Mouse (Mus musculus) myocyte (in vitro differentiated cells): ENCODE data around the gene P2rx1. TPM values are rescaled to one million over a fixed set of nuclear protein-coding genes. Genes with fewer than 3 reads are reported as not detected.

Experiments
- H3K27me3 ChIP-seq: one replicate; pipeline ENCODE4 v1.6.1; 2011; ENCODE audit not compliant: control insufficient read depth, insufficient read depth, insufficient read length
- H3K36me3 ChIP-seq: one replicate; pipeline ENCODE4 v1.6.1; 2011; ENCODE audit not compliant: control insufficient read depth, insufficient read depth
- H3K4me2 ChIP-seq: one replicate; pipeline ENCODE4 v1.6.1; 2011; ENCODE audit warnings: low read depth, control low read depth
- H3K4me3 ChIP-seq: one replicate; pipeline ENCODE4 v1.5.1; 2011; ENCODE audit warnings: mild to moderate bottlenecking, control low read depth, moderate library complexity
- H3K79me2 ChIP-seq: one replicate; pipeline ENCODE4 v1.6.1; 2011; ENCODE audit not compliant: control insufficient read depth, insufficient read depth
- H3ac ChIP-seq: one replicate; pipeline ENCODE4 v1.6.1; 2011; ENCODE audit not compliant: control insufficient read depth, insufficient read length
- CEBPB ChIP-seq: IDR thresholded peaks from 2 replicates; pipeline ENCODE4 v1.6.1; 2011; ENCODE audit warnings: mild to moderate bottlenecking, moderate library complexity; ENCODE audit not compliant: poor library complexity, insufficient read depth, severe bottlenecking
- E2F4 ChIP-seq: IDR thresholded peaks from one replicate; pipeline ENCODE4 v1.6.1; 2011; ENCODE audit warnings: mild to moderate bottlenecking, control low read depth, moderate library complexity; ENCODE audit not compliant: insufficient read depth
- MAX ChIP-seq: IDR thresholded peaks from one replicate; pipeline ENCODE4 v1.6.1; 2011; ENCODE audit warnings: low read depth, mild to moderate bottlenecking, control low read depth
- MYOD1 ChIP-seq, 3 experiments: IDR thresholded peaks; one replicate each; pipeline ENCODE4 v1.6.1; 2011; ENCODE audit warnings: control low read depth in 2 of 3, low read depth in 2 of 3, mild to moderate bottlenecking in 2 of 3, moderate library complexity in 1 of 3; ENCODE audit not compliant: insufficient read length in 2 of 3, control insufficient read depth in 1 of 3
- MYOG ChIP-seq, 3 experiments: IDR thresholded peaks; one replicate each; pipeline ENCODE4 v1.6.1; 2011; ENCODE audit warnings: control low read depth in 2 of 3, low read depth in 2 of 3, mild to moderate bottlenecking in 2 of 3; ENCODE audit not compliant: insufficient read length in 2 of 3, control insufficient read depth in 1 of 3, insufficient read depth in 1 of 3
- POLR2A ChIP-seq: IDR thresholded peaks from one replicate; pipeline ENCODE4 v1.6.1; 2011; ENCODE audit warnings: low read depth, mild to moderate bottlenecking, control low read depth, moderate library complexity; ENCODE audit not compliant: insufficient read length
- POLR2AphosphoS2 ChIP-seq: IDR thresholded peaks from one replicate; pipeline ENCODE4 v1.6.1; 2011; ENCODE audit warnings: low read depth, control low read depth; ENCODE audit not compliant: insufficient read length
- REST ChIP-seq: IDR thresholded peaks from one replicate; pipeline ENCODE4 v1.6.1; 2011; ENCODE audit warnings: mild to moderate bottlenecking, control low read depth, moderate library complexity; ENCODE audit not compliant: insufficient read depth, insufficient read length
- SRF ChIP-seq: IDR thresholded peaks from one replicate; pipeline ENCODE4 v1.6.1; 2011; ENCODE audit warnings: low read depth; ENCODE audit not compliant: control insufficient read depth, insufficient read length
- TCF12 ChIP-seq: IDR thresholded peaks from one replicate; pipeline ENCODE4 v1.6.1; 2011; ENCODE audit warnings: mild to moderate bottlenecking, control low read depth; ENCODE audit not compliant: poor library complexity, insufficient read depth, severe bottlenecking
- TCF3 ChIP-seq: IDR thresholded peaks from one replicate; pipeline ENCODE4 v1.6.1; 2011; ENCODE audit warnings: low read depth, control low read depth; ENCODE audit not compliant: insufficient read length
- USF1 ChIP-seq: IDR thresholded peaks from one replicate; pipeline ENCODE4 v1.6.1; 2011; ENCODE audit warnings: low read depth, mild to moderate bottlenecking, control low read depth, moderate library complexity
- polyA plus RNA-seq: library from polyadenylated mRNA; unstranded; fragments of >200 nt; fragmentation: generic; extraction: Trizol; gene quantifications from one replicate; pipeline ENCODE4 v1.2.1, GENCODE M21; 2012; ENCODE audit warnings: missing spikeins

Gene P2rx1
- polyA plus RNA-seq, 1 experiment = 0.24 TPM

DNA sequence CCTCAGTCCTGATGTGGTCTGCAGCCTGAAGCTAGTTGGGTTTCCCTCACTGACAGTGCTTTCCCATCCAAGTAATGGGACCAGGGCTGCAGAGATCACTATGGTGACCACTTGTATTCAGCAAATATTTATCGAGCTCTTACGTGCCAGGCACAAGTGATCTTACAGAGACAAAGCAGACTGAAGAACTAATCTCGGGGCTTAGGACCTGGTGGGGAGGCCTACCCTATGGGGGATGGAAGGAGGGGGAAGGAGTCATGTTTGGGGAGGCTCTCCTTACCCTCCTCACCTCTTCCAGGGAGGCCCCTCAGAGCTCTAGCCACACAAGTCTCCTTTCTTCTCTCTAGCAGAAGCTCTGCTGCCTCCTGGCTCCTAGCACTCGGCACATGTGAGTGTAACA, 24.9 kb downstream of the P2rx1 start:
- H3K36me3 ChIP-seq = no peaks in the 10 kb centered on the region
- no peak for TF ChIP-seq MYOG (IDR thresholded peaks at IDR 0.05; ENCODE audit: control insufficient read depth in 1 of 3, insufficient read depth in 1 of 3, insufficient read length in 2 of 3, low read depth in 2 of 3)
- TF ChIP-seq CEBPB = no peak
- no peak for TF ChIP-seq USF1
- no peak for TF ChIP-seq E2F4
- no peak for TF ChIP-seq POLR2AphosphoS2
- TF ChIP-seq POLR2A = no peak
- no peak for TF ChIP-seq TCF12
- no peak for TF ChIP-seq MAX
- TF ChIP-seq REST = no peak
- TF ChIP-seq MYOD1 (IDR thresholded peaks at IDR 0.05; ENCODE audit: control insufficient read depth in 1 of 3, insufficient read length in 2 of 3, low read depth in 2 of 3) = no peak
- no peak for TF ChIP-seq SRF
- TF ChIP-seq TCF3 = no peak
- H3K27me3 ChIP-seq = no peaks in the 10 kb centered on the region
- H3K4me2 ChIP-seq = no peak overlapping the region
- H3K79me2 ChIP-seq = no peaks in the 10 kb centered on the region
- no peak overlapping the region for H3K4me3 ChIP-seq
- no peak overlapping the region for H3ac ChIP-seq

DNA sequence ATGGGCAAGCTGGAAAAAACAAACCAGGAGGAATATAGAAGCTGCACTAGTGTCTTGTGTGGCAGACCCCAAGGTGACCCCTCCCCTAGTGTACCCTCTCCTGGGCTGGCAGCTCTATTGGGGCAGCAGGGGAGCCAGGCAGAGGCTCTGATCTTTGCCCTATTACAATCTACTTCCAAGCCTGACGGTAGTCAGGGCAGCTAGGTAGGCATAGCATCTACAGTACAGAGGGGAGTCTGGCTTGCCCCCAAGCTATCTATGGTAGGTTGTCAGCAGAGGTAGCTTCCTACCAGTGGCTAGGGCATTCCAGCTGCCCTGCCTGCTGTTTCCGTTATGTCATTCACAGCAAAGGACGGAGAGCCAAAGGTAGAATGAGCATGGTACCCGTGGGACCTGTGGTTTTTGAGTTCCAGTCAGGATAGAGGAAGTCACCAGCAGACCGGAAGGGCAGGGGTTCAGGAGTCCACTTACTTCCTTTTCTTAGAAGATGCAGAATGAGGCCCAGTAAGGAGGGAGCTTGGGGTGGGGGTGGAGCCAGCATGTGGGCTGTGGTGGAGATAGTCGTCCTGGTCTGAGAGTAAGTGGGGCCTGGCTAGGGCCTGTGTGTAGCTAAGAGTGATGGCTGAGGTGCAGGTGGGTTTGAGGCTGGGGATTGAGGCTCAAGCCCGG, 25.5 kb downstream of the P2rx1 start:
- H3ac ChIP-seq = no peak overlapping the region
- no peak for TF ChIP-seq USF1
- TF ChIP-seq TCF3 = no peak
- TF ChIP-seq TCF12 = no peak
- TF ChIP-seq POLR2A = no peak
- no peak for TF ChIP-seq REST
- no peak for TF ChIP-seq MAX
- TF ChIP-seq MYOG (IDR thresholded peaks at IDR 0.05; ENCODE audit: control insufficient read depth in 1 of 3, insufficient read depth in 1 of 3, insufficient read length in 2 of 3, low read depth in 2 of 3) = no peak
- H3K4me3 ChIP-seq = no peak overlapping the region
- H3K79me2 ChIP-seq = no peaks in the 10 kb centered on the region
- no peaks in the 10 kb centered on the region for H3K27me3 ChIP-seq
- no peaks in the 10 kb centered on the region for H3K36me3 ChIP-seq
- no peak overlapping the region for H3K4me2 ChIP-seq

DNA sequence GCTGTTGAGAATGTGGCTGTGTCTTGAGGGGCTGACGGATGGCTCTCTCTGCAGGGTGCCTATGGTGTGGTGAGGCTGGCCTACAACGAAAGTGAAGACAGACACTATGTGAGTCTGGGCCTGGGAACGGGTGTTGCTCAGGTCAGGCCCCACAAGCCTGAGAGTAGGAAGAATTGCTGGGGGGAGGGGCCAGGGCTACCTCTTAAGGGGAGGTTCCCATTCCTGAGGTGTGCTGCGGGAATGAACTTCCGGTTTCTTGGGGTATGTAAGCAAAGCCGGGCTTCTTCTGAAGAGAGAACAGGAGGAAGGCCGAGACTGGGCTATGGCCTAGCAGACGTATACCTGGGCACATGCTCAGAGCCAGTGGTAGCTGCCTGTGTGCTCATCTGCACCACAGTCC, 28.1 kb downstream of the P2rx1 start:
- no peak overlapping the region for H3K4me2 ChIP-seq
- no peak overlapping the region for H3ac ChIP-seq
- no peak overlapping the region for H3K4me3 ChIP-seq
- no peaks in the 10 kb centered on the region for H3K36me3 ChIP-seq
- H3K27me3 ChIP-seq = no peaks in the 10 kb centered on the region
- H3K79me2 ChIP-seq = no peaks in the 10 kb centered on the region
- TF ChIP-seq MYOG (IDR thresholded peaks at IDR 0.05; ENCODE audit: control insufficient read depth in 1 of 3, insufficient read depth in 1 of 3, insufficient read length in 2 of 3, low read depth in 2 of 3) (no peak), SRF (no peak), E2F4 (no peak), REST (no peak), POLR2A (no peak), TCF3 (no peak), USF1 (no peak), CEBPB (no peak), TCF12 (no peak), POLR2AphosphoS2 (no peak), MAX (no peak), MYOD1 (IDR thresholded peaks at IDR 0.05; ENCODE audit: control insufficient read depth in 1 of 3, insufficient read length in 2 of 3, low read depth in 2 of 3) (no peak)

DNA sequence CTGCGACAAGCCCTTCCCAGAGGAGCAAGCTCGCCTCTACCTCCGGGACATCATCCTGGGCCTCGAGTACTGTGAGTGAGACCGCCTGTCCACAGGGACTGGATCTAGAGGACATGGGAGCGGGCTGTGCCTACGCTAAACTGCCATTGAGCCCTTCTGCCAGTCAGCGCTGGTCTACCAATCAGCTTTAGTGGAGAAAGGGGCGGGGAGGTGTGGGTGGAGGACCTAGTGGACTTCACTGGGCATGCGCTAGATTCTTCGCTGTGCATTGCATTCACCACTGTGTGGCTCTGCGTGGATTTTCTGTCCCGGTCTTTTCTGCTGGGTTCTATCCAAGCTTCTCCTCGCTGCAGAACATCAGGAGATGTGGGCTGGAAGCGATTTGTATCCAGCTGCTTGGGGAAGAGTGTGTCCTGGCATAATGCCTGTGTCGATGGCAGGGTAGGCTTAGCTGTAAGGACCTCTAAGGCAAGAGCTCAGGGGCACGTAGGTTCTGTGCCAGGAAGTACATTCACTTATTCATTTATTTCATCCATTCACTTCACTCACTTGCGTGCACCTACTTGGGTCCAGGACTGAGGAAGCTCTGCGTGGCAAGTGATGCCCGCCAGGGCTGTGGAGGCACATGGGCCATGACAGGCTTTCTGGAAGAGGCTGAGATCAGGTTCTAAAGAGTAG, 32.1 kb downstream of the P2rx1 start:
- H3K4me3 ChIP-seq = no peak overlapping the region
- TF ChIP-seq TCF12 = no peak
- peak; percentile 51 for TF ChIP-seq POLR2A
- H3K79me2 ChIP-seq = no peaks in the 10 kb centered on the region
- peak overlapping the region; percentile 67 for H3K4me2 ChIP-seq
- no peaks in the 10 kb centered on the region for H3K27me3 ChIP-seq
- no peaks in the 10 kb centered on the region for H3K36me3 ChIP-seq
- H3ac ChIP-seq = no peak overlapping the region

- H3K79me2 ChIP-seq = no peaks in the 10 kb centered on the region
- no peaks in the 10 kb centered on the region for H3K36me3 ChIP-seq
- TF ChIP-seq E2F4 = no peak
- no peak for TF ChIP-seq SRF
- no peak for TF ChIP-seq POLR2A
- no peak for TF ChIP-seq MAX
- no peak for TF ChIP-seq REST
- TF ChIP-seq USF1 = no peak
- TF ChIP-seq MYOG (IDR thresholded peaks at IDR 0.05; ENCODE audit: control insufficient read depth in 1 of 3, insufficient read depth in 1 of 3, insufficient read length in 2 of 3, low read depth in 2 of 3) = peak; percentile 95 to 99 (median 99)
- peak in 2 of 3 experiments; percentile 82 to 97 for TF ChIP-seq MYOD1 (IDR thresholded peaks at IDR 0.05; ENCODE audit: control insufficient read depth in 1 of 3, insufficient read length in 2 of 3, low read depth in 2 of 3)
- TF ChIP-seq CEBPB = no peak
- TF ChIP-seq TCF3 = peak; percentile 90
- TF ChIP-seq POLR2AphosphoS2 = no peak
- TF ChIP-seq TCF12 = peak; percentile 91
- H3ac ChIP-seq = no peak overlapping the region
- no peak overlapping the region for H3K4me3 ChIP-seq
- H3K4me2 ChIP-seq = peak overlapping the region; percentile 67
- no peaks in the 10 kb centered on the region for H3K27me3 ChIP-seq
These were observed 32.6 kb downstream of the P2rx1 start for GRCm38 (mm10) chr11:73031536-73031935.
